Mouse (Mus musculus) liver, adult 2 months (tissue): ENCODE data around the gene Prcd.

ENCODE experiments used
- CTCF ChIP-seq: fragments of 200-500 bp; IDR thresholded peaks from 2 replicates; pipeline ENCODE4 v1.5.1; 2011; ENCODE audit warnings: low read depth, low read length, control low read depth
- POLR2A ChIP-seq: fragments of 200-500 bp; IDR thresholded peaks from 2 replicates; pipeline ENCODE4 v1.6.1; 2011; ENCODE audit warnings: low read length, control low read depth; ENCODE audit not compliant: insufficient read depth; ENCODE audit errors: extremely low read depth

DNA sequence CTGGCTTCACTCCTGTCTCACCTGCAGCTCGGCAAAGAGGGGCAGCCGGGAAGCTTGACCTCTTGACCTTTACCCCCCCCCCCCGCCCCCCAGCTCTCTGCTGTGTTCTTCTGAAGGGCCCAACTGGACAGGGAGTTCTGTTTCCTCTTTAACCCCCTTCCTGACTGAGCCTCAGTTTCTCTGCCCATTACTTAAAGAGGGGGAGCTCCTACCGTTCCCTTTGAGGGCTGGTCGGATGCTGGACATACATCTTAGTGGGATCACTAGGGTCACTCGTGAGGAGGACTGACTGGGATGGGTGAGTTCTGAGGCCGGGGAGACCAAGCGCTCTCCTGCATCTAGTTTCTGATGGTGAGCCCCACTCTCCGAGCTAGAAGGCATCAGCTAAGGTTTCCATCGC is at the start of gene Prcd:
- TF ChIP-seq CTCF (no peak), POLR2A (no peak)
